26 mouse cellular contexts compared by ENCODE assay signal in the genomic region with DNA sequence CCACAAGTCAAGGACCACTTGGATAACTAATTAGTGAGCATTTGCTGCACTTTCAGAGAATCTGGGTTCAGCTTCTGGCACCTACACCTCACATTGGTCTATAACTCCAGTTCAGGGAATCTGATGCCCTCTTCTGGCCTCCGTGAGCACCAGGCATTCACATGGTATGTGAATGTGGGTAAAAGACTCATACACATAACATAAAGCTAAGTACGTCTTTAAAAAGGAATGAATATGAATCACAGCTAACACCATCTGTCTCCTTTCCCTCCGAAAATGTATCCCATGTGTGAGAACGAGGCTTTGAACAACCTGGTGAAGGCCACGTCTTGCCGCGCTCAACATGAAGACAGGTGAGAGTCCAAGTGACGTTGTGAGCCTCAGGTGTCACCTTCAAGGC. TPM values are rescaled to one million over a fixed set of nuclear protein-coding genes. Genes with fewer than 3 reads are reported as not detected.
A peak's percentile ranks its signal among the peaks of the same experiment; 100 is the strongest.
DNase-seq lines count a peak whose midpoint lies in the region; ATAC-seq lines count a peak whose summit lies in the region.
"Had no signal": no experiment of that assay in that cellular context is flagged by ENCODE, and none has a peak within 500 bp of the region (broad histone marks: within the 10 kb centered on the region; RNA-seq: fewer than 3 reads in every experiment).

No protein-coding gene starts in this region.

- H3K9ac ChIP-seq in midbrain, embryonic 13.5 days (replicated peaks), result no peak overlapping the region
- H3K9ac ChIP-seq in midbrain, embryonic 11.5 days (ENCODE audit: low read length), result no peak overlapping the region
- H3K9ac ChIP-seq in heart, embryonic 11.5 days (ENCODE audit: low read depth, low read length), result no peak overlapping the region
- H3K9ac ChIP-seq: embryonic facial prominence, embryonic 13.5 days; liver, embryonic 15.5 days; lung, embryonic 15.5 days had no signal

- H3K4me1 ChIP-seq in midbrain, embryonic 13.5 days (replicated peaks), result peaks cover 38% of the 10 kb centered on the region
- peaks cover 6% of the 10 kb centered on the region for H3K4me1 ChIP-seq in midbrain, embryonic 11.5 days (ENCODE audit: control insufficient read depth, insufficient read depth, low read length)
- H3K4me1 ChIP-seq in heart, embryonic 11.5 days (ENCODE audit: control insufficient read depth, insufficient read depth, low read length), result no peaks in the 10 kb centered on the region
- H3K4me1 ChIP-seq: embryonic facial prominence, embryonic 13.5 days; heart, embryonic 10.5 days; limb, embryonic 10.5 days; liver, embryonic 15.5 days; lung, embryonic 15.5 days had no signal

- peaks cover 35% of the 10 kb centered on the region for H3K36me3 ChIP-seq in midbrain, embryonic 13.5 days
- peaks cover 9% of the 10 kb centered on the region for H3K36me3 ChIP-seq in midbrain, embryonic 11.5 days (ENCODE audit: control insufficient read depth, insufficient read depth, low read length)
- H3K36me3 ChIP-seq in heart, embryonic 11.5 days (ENCODE audit: control insufficient read depth, insufficient read depth, low read length), result no peaks in the 10 kb centered on the region
- H3K36me3 ChIP-seq: embryonic facial prominence, embryonic 13.5 days; heart, embryonic 10.5 days; limb, embryonic 10.5 days; liver, embryonic 15.5 days; lung, embryonic 15.5 days had no signal

- no peak overlapping the region for H3K4me2 ChIP-seq in midbrain, embryonic 13.5 days (replicated peaks)
- H3K4me2 ChIP-seq in midbrain, embryonic 11.5 days, result no peak overlapping the region
- no peak overlapping the region for H3K4me2 ChIP-seq in heart, embryonic 11.5 days
- H3K4me2 ChIP-seq: embryonic facial prominence, embryonic 13.5 days; liver, embryonic 15.5 days; lung, embryonic 15.5 days had no signal

- peak; percentile 78; the same call in 1 of the 2 replicates for ATAC-seq in frontal cortex, adult (ENCODE audit: low TSS enrichment)
- ATAC-seq in midbrain, embryonic 13.5 days, result no peak
- ATAC-seq in midbrain, embryonic 11.5 days (ENCODE audit: low FRiP score), result no peak
- ATAC-seq in heart, embryonic 11.5 days (replicated peaks; ENCODE audit: insufficient number of reproducible peaks, low FRiP score, low TSS enrichment), result no peak
- ATAC-seq: CD4-positive, CD25-positive, alpha-beta regulatory T cell, adult 4 months; intestine, postnatal 0 days had no signal

- H3K27me3 ChIP-seq in midbrain, embryonic 13.5 days, result no peaks in the 10 kb centered on the region
- no peaks in the 10 kb centered on the region for H3K27me3 ChIP-seq in midbrain, embryonic 11.5 days (ENCODE audit: control insufficient read depth, insufficient read depth, low read length)
- no peaks in the 10 kb centered on the region for H3K27me3 ChIP-seq in heart, embryonic 11.5 days (ENCODE audit: control insufficient read depth, insufficient read depth, low read length)
- H3K27me3 ChIP-seq: embryonic facial prominence, embryonic 13.5 days; liver, embryonic 15.5 days; lung, embryonic 15.5 days had no signal

- H3K27ac ChIP-seq in midbrain, embryonic 13.5 days, result 0 out of 2 replicates have a peak overlapping the region, but pooled peaks have one; percentile 12
- no peak overlapping the region for H3K27ac ChIP-seq in midbrain, embryonic 11.5 days (ENCODE audit: low read depth, low read length)
- H3K27ac ChIP-seq in heart, embryonic 11.5 days (ENCODE audit: low read depth, low read length), result no peak overlapping the region
- H3K27ac ChIP-seq: embryonic facial prominence, embryonic 13.5 days; heart, embryonic 10.5 days; hindbrain, embryonic 10.5 days; limb, embryonic 10.5 days; liver, embryonic 15.5 days; lung, embryonic 15.5 days; midbrain, embryonic 10.5 days had no signal

- H3K9me3 ChIP-seq in midbrain, embryonic 13.5 days, result peaks cover 8% of the 10 kb centered on the region; the same call in 1 of the 2 replicates
- no peaks in the 10 kb centered on the region for H3K9me3 ChIP-seq in midbrain, embryonic 11.5 days (ENCODE audit: control insufficient read depth, low read length)
- H3K9me3 ChIP-seq in heart, embryonic 11.5 days (replicated peaks; ENCODE audit: control insufficient read depth, low read length), result no peaks in the 10 kb centered on the region
- H3K9me3 ChIP-seq: embryonic facial prominence, embryonic 13.5 days; heart, embryonic 10.5 days; limb, embryonic 10.5 days; liver, embryonic 15.5 days; lung, embryonic 15.5 days had no signal

- WGBS in midbrain, embryonic 13.5 days, result 88% methylated on average over 8 of the region's 8 CpGs
- 92% methylated on average over 8 of the region's 8 CpGs for WGBS in midbrain, embryonic 11.5 days
- WGBS in heart, embryonic 11.5 days (ENCODE audit: insufficient replicate concordance), result 78% methylated on average over 8 of the region's 8 CpGs

- H3K4me3 ChIP-seq in midbrain, embryonic 13.5 days (replicated peaks), result no peak overlapping the region
- no peak overlapping the region for H3K4me3 ChIP-seq in midbrain, embryonic 11.5 days (ENCODE audit: low read depth, low read length)
- no peak overlapping the region for H3K4me3 ChIP-seq in heart, embryonic 11.5 days (ENCODE audit: low read depth, low read length)
- H3K4me3 ChIP-seq: embryonic facial prominence, embryonic 13.5 days; erythroblast, embryonic 14.5 days; heart, embryonic 10.5 days; hindbrain, embryonic 10.5 days; limb, embryonic 10.5 days; liver, embryonic 15.5 days; lung, embryonic 15.5 days; midbrain, embryonic 10.5 days had no signal

- peak; percentile 43 for DNase-seq in cerebellum, adult 9-10 months
- no peak for DNase-seq in cerebellum, postnatal 10 days
- no peak for DNase-seq in frontal cortex, postnatal 36 days (ENCODE audit: low spot score in 2 of 2)
- DNase-seq in midbrain, embryonic 11.5 days (ENCODE audit: low spot score, missing footprints), result no peak
- DNase-seq: adrenal gland, postnatal 25 days; embryo, embryonic 11 days; gastrocnemius, postnatal 10 days; kidney, postnatal 25 days; liver; lung, postnatal 4 days; right cerebral cortex, postnatal 14 days; spleen, adult 18-20 months had no signal

RNA-seq across cellular contexts. Expression of gene Srrm4, which starts 12.1 kb away (rescaled TPM):
- 21.7 and 22.5 TPM in 2 replicates for polyA plus RNA-seq in midbrain, embryonic 13.5 days (2015; fragmentation: Nextera tagmentation; extraction: Ambion mirVana)
- polyA plus RNA-seq in midbrain, embryonic 11.5 days (2014; fragmentation: Nextera tagmentation; extraction: Ambion mirVana), result 17.3 and 17.4 TPM in 2 replicates
- 0.86 and 1.5 TPM in 2 replicates for polyA plus RNA-seq in heart, embryonic 11.5 days (2014; fragmentation: Nextera tagmentation; extraction: Ambion mirVana)
- polyA plus RNA-seq: erythroblast, embryonic 14.5 days; limb, embryonic 10.5 days; thymus, postnatal 0 days had no signal
